Mouse (Mus musculus) inflammation-experienced regulatory T-cells, adult 6 months (primary cell): Measurements from ENCODE around the gene N4bp2l2. TPM values are rescaled to one million over a fixed set of nuclear protein-coding genes. Genes with fewer than 3 reads are reported as not detected.

Experiments used
- ATAC-seq: one replicate; pipeline ENCODE4 v1.8.0; 2017
- polyA plus RNA-seq, 3 experiments: library from polyadenylated mRNA; unstranded; fragments of 100-300 nt; shearing (Covaris generic); gene quantifications; one replicate each; pipeline ENCODE4 v1.2.1; 2017

The N4bp2l2 gene
- polyA plus RNA-seq, 3 experiments from 2014 or later: 74.8 to 79.1 (median 77.0) TPM

- ATAC-seq: no peak
Measured at GRCm38 (mm10) chr5:150560851-150561250, 105.1 kb downstream of the N4bp2l2 start.

GRCm38 (mm10) chr5:150559519-150560103, 106.4 kb downstream of the N4bp2l2 start:
- ATAC-seq: no peak

Other genes starting within 250 kb of the N4bp2l2 start
- not detected for gene Zar1l, start 148.0 kb downstream of the N4bp2l2 start, polyA plus RNA-seq
- gene Brca2, start 143.6 kb downstream of the N4bp2l2 start, polyA plus RNA-seq: 1 to 10 TPM; 7.1 to 9.2 (median 8.4) TPM
- gene N4bp2l1, start 69.0 kb downstream of the N4bp2l2 start, polyA plus RNA-seq: 10 to 100 TPM; 46.9 to 61.2 (median 57.9) TPM
- 10 to 100 TPM; 20.5 to 23.7 (median 23.3) TPM for gene Pds5b, start 7.6 kb upstream of the N4bp2l2 start, polyA plus RNA-seq